Mouse (Mus musculus): Measurements from ENCODE around the gene Sirt3. TPM values are rescaled to one million over a fixed set of nuclear protein-coding genes. Genes with fewer than 3 reads are reported as not detected.

The Sirt3 gene
- 77.7 TPM for polyA plus RNA-seq (2014; fragmentation: Illumina TruSeq; extraction: RNeasy Lipid Tissue Mini Kit (QIAGEN cat#74804); ENCODE audit: low read depth, low replicate concordance)

DNA sequence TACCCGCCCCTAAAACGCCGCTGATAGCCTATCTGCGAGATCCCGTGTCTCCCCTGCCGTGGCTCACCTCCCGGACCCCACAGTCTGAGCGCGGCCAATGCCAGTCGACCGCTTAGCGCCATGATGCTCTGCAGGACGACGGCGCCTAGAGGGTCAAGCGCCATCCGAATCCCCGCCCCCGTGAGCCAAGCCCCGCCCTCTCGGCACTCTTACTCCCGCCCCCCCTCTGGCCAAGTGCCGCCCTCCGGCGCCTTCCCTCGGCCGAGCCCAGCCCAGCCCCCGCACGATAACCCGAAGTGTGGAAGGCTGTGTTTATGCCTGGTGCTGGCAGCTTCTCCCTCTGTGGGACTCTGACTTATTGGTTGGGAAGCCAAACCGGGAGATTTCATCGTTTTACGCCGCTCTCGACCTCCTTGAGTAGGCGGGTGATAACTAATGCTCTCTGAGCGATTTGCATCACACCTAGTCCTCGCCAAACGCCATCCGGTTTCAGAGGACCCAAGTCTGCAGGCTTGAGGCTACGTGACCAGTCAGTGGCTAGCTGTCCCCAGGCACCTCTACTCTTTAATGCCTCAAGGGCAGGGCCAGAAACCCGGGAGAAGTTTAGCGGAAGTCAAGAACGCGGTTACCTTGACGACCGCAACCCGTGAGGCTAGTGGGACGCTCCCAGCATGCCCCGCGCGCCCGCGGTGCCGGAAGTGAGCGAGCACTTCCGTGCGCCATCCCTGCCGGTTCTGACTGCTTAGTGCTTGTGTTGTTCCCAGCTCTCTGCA, at the start of gene Sirt3, which contains the start of gene Psmd13:
Gene Sirt3 (minus strand): TSS at position 614 of the 773 bp plus-strand sequence.
Gene Psmd13 (plus strand): TSS at position 273 of the 773 bp plus-strand sequence.

GRCm38 (mm10) chr7:140920418-140921029, 38.4 kb upstream of the Sirt3 start, which contains the start of gene Nlrp6:
Gene Nlrp6 (plus strand): TSS chr7:140920902.

DNA sequence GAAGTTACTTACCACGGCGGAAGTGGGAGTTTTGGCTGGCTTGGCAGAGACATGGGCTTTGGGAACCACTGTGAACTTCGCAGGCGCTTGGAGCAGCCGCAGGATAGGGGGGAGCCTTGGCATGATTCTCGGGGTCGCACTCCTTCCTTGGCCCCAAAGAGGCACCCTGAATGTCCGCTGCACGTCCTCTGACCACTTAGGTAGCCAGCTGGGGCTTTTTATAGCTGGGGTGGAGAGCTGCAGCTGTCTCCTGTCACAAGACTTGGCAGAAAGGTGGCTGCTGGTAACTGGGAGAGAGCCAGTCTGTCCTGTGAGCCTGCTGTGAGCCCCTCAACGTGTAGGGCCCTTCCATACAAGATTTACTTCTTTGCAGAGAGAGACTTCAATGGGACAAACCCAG, 18.1 kb upstream of the Sirt3 start, which contains the start of gene Cox8b:
Gene Cox8b (minus strand): TSS at position 227 of the 400 bp plus-strand sequence.

GRCm38 (mm10) chr7:140857550-140858505, 24.3 kb downstream of the Sirt3 start, which contains the start of gene Bet1l:
Gene Bet1l (minus strand): TSS chr7:140857577.

GRCm38 (mm10) chr7:140856785-140857549, 25.1 kb downstream of the Sirt3 start, which contains the start of gene Ric8a:
Gene Ric8a (plus strand): TSS chr7:140856957.

DNA sequence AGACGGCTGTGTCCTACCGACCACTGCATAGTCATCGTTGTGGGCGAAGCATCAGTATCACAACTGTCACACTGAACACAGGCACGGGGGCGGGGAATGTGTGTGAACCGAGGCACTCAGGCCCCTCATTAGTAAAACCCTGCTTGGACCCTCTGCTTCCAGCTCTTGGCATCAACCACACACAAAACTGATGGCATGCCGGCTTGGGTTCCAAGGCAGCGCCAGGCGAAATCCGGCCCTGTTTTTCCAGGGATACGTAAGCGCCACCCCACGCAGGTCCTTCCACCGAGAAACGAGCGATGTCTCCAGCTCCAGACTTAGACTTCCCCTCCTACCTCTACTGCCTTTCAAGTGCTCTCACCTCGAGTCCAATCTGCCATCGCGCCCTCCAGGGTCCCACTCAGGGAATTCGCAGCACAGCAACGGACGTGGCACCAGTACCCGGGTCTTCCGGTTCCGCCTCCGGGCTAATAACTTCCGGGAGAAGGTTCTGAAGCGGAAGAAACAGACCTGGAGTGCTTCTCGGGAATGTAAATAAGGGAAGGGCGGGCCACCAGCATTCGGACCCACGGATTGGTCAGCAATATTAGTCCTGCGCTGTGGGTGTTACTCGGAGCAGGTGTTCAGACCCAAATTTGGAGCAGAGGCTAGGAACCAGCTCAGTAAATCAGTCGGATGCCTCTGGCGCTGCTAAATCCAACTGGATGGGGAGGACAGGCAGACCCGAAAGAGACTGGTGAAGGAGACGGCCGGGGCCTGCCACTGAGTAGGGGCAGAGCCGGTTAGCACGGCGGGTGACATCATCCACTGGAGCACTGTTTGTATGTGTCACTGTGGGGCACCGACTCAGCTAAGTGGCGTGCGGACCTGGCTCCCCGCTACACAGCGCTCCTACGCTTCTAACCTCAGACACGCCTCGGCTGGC, 26.0 kb downstream of the Sirt3 start, which contains the start of gene Gm45785:
Gene Gm45785 (minus strand): TSS at position 472 of the 925 bp plus-strand sequence.

GRCm38 (mm10) chr7:140847755-140848580, 34.1 kb downstream of the Sirt3 start, which contains the start of gene Odf3:
Gene Odf3 (plus strand): TSS chr7:140847805.

DNA sequence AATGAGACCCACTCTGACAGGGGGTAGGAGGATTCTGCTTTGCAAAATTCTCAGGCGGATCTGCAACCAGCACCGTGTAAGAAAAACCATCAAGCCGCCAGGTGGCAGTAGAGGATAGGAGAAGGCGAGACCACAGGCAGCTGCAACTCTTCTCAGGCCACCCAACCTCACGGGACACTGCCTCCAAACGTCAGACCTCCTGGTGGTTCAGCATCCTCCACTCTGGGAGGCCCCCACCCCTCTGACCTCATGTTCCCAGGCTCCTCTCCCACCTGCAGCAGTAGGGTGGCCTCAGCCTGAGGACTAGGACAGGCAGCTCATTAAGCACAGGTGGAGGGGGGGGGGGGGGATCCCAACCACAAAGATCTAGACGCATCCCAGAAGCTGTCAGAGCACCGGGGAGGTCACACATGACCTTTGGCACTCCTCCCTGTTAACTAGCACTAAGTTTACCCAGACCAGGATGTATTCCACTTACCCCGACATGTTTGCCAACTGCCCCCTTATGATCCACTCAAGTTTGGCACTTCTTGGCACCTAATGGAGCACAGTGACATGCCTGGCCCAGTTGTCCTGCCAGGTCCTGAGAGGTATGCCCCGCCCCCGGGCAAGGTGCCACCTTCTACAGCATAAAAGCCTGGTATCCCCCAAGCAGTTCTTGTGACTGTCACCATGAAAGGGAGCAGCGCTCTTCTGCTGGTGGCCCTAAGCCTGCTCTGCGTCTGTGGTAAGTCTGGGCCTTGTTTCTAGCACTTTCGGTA, 37.0 kb downstream of the Sirt3 start, which contains the start of gene Scgb1c1:
Gene Scgb1c1 (plus strand): TSS at position 643 of the 761 bp plus-strand sequence.

DNA sequence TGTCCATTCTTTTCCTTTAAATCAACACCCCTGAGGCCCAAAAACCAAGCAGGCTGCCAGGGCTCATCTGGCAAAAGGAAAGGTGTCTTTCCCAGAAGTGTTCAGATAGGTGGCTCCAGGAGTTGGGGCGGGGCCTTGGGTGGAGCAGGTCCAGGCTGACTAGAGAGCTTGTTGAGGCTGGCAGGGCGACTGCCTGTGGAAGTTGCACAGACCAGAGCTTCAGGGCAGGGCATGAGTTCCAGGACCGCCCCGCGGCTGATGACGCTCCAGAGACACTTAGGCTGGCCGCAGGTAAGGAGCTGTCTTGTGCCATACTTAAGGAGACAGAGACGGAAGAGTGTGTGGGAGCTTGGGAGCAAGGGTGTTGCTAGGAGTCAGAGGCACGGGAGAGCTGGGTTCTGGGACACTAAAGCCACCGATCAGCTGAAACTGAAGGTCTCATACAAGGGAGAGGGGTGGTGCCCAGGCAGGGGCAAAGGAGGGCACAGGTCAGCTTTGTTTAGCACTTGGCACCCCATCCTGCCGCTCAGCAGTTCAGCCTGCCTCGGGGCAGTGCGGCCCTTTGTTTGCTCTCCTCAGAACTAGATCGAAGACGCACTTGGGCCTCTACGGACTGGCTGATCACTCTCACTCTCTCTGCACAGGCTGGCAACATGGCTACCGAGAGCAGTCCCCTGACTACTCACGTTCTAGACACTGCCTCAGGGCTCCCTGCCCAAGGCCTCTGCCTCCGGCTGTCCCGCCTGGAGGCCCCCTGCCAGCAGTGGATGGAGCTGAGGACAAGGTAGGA, 46.9 kb downstream of the Sirt3 start, which contains the start of gene Urah:
Gene Urah (plus strand): TSS at position 51 of the 790 bp plus-strand sequence.

DNA sequence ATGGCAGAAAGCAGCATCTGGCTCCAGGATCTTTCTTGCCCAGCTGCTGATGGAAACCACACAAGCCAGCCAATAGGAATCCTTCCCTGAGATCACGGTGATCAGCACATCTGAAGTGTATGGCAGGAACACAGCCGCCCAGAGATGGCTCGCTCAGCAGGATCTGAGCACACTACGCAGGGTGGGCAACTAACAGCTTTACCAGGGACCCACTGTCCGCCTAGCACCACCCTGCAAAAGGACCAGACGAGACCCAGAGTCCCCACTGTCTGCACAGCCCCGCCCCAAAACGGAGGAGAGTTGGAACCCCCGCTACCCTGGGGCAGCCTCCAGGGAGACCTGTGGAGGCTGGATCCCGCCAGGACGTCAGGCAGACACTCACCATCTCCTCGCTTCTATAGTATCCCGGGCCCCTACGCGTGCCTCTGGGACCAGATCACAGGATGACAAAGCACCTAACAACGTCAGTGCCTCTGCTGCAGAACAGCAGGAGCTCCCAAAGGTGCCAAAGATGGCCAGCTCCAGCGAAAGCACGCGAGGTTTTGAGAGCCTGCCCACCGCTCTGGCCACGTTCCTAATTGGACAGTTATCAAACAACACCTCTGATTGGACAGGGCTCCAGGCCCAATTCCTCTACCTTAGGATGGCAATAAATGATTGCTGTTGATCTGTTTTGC, 60.3 kb downstream of the Sirt3 start, which contains the start of gene Zfp941:
Gene Zfp941 (minus strand): TSS at position 526 of the 677 bp plus-strand sequence.

Other genes with a start within 250 kb of the Sirt3 start
- not detected for gene Olfr53, start 235.9 kb downstream of the Sirt3 start, polyA plus RNA-seq (2014; fragmentation: Illumina TruSeq; extraction: RNeasy Lipid Tissue Mini Kit (QIAGEN cat#74804); ENCODE audit: low read depth, low replicate concordance)
- gene Olfr539, start 222.4 kb downstream of the Sirt3 start, polyA plus RNA-seq (2014; fragmentation: Illumina TruSeq; extraction: RNeasy Lipid Tissue Mini Kit (QIAGEN cat#74804); ENCODE audit: low read depth, low replicate concordance) = not detected
- not detected for gene Olfr45, start 200.4 kb downstream of the Sirt3 start, polyA plus RNA-seq (2014; fragmentation: Illumina TruSeq; extraction: RNeasy Lipid Tissue Mini Kit (QIAGEN cat#74804); ENCODE audit: low read depth, low replicate concordance)
- not detected for gene Olfr541, start 185.0 kb downstream of the Sirt3 start, polyA plus RNA-seq (2014; fragmentation: Illumina TruSeq; extraction: RNeasy Lipid Tissue Mini Kit (QIAGEN cat#74804); ENCODE audit: low read depth, low replicate concordance)
- gene Cyp2e1, start 118.6 kb downstream of the Sirt3 start, polyA plus RNA-seq (2014; fragmentation: Illumina TruSeq; extraction: RNeasy Lipid Tissue Mini Kit (QIAGEN cat#74804); ENCODE audit: low read depth, low replicate concordance) = 21.8 TPM
- not detected for gene Syce1, start 94.5 kb downstream of the Sirt3 start, polyA plus RNA-seq (2014; fragmentation: Illumina TruSeq; extraction: RNeasy Lipid Tissue Mini Kit (QIAGEN cat#74804); ENCODE audit: low read depth, low replicate concordance)
- gene Zfp941, start 60.1 kb downstream of the Sirt3 start, polyA plus RNA-seq (2014; fragmentation: Illumina TruSeq; extraction: RNeasy Lipid Tissue Mini Kit (QIAGEN cat#74804); ENCODE audit: low read depth, low replicate concordance) = 0.18 TPM
- 1.8 TPM for gene Urah, start 47.3 kb downstream of the Sirt3 start, polyA plus RNA-seq (2014; fragmentation: Illumina TruSeq; extraction: RNeasy Lipid Tissue Mini Kit (QIAGEN cat#74804); ENCODE audit: low read depth, low replicate concordance)
- 35.3 TPM for gene Scgb1c1, start 36.8 kb downstream of the Sirt3 start, polyA plus RNA-seq (2014; fragmentation: Illumina TruSeq; extraction: RNeasy Lipid Tissue Mini Kit (QIAGEN cat#74804); ENCODE audit: low read depth, low replicate concordance)
- not detected for gene Odf3, start 34.5 kb downstream of the Sirt3 start, polyA plus RNA-seq (2014; fragmentation: Illumina TruSeq; extraction: RNeasy Lipid Tissue Mini Kit (QIAGEN cat#74804); ENCODE audit: low read depth, low replicate concordance)
- not detected for gene Gm45785, start 26.0 kb downstream of the Sirt3 start, polyA plus RNA-seq (2014; fragmentation: Illumina TruSeq; extraction: RNeasy Lipid Tissue Mini Kit (QIAGEN cat#74804); ENCODE audit: low read depth, low replicate concordance)
- 22.6 TPM for gene Ric8a, start 25.4 kb downstream of the Sirt3 start, polyA plus RNA-seq (2014; fragmentation: Illumina TruSeq; extraction: RNeasy Lipid Tissue Mini Kit (QIAGEN cat#74804); ENCODE audit: low read depth, low replicate concordance)
- 12.4 TPM for gene Bet1l, start 24.7 kb downstream of the Sirt3 start, polyA plus RNA-seq (2014; fragmentation: Illumina TruSeq; extraction: RNeasy Lipid Tissue Mini Kit (QIAGEN cat#74804); ENCODE audit: low read depth, low replicate concordance)
- 93.8 TPM for gene Psmd13, start 341 bp downstream of the Sirt3 start, polyA plus RNA-seq (2014; fragmentation: Illumina TruSeq; extraction: RNeasy Lipid Tissue Mini Kit (QIAGEN cat#74804); ENCODE audit: low read depth, low replicate concordance)
- 3,602 TPM for gene Cox8b, start 18.1 kb upstream of the Sirt3 start, polyA plus RNA-seq (2014; fragmentation: Illumina TruSeq; extraction: RNeasy Lipid Tissue Mini Kit (QIAGEN cat#74804); ENCODE audit: low read depth, low replicate concordance)
- not detected for gene Nlrp6, start 38.6 kb upstream of the Sirt3 start, polyA plus RNA-seq (2014; fragmentation: Illumina TruSeq; extraction: RNeasy Lipid Tissue Mini Kit (QIAGEN cat#74804); ENCODE audit: low read depth, low replicate concordance)
- 6.1 TPM for gene Pgghg, start 59.1 kb upstream of the Sirt3 start, polyA plus RNA-seq (2014; fragmentation: Illumina TruSeq; extraction: RNeasy Lipid Tissue Mini Kit (QIAGEN cat#74804); ENCODE audit: low read depth, low replicate concordance)
- gene Ifitm5, start 68.0 kb upstream of the Sirt3 start, polyA plus RNA-seq (2014; fragmentation: Illumina TruSeq; extraction: RNeasy Lipid Tissue Mini Kit (QIAGEN cat#74804); ENCODE audit: low read depth, low replicate concordance) = 0.92 TPM
- gene Gm45717, start 73.6 kb upstream of the Sirt3 start, polyA plus RNA-seq (2014; fragmentation: Illumina TruSeq; extraction: RNeasy Lipid Tissue Mini Kit (QIAGEN cat#74804); ENCODE audit: low read depth, low replicate concordance) = not detected
- 168 TPM for gene Ifitm2, start 73.7 kb upstream of the Sirt3 start, polyA plus RNA-seq (2014; fragmentation: Illumina TruSeq; extraction: RNeasy Lipid Tissue Mini Kit (QIAGEN cat#74804); ENCODE audit: low read depth, low replicate concordance)
- 10.8 TPM for gene Ifitm1, start 84.9 kb upstream of the Sirt3 start, polyA plus RNA-seq (2014; fragmentation: Illumina TruSeq; extraction: RNeasy Lipid Tissue Mini Kit (QIAGEN cat#74804); ENCODE audit: low read depth, low replicate concordance)
- 220 TPM for gene Ifitm3, start 128.5 kb upstream of the Sirt3 start, polyA plus RNA-seq (2014; fragmentation: Illumina TruSeq; extraction: RNeasy Lipid Tissue Mini Kit (QIAGEN cat#74804); ENCODE audit: low read depth, low replicate concordance)
- 0.84 TPM for gene Ifitm6, start 135.6 kb upstream of the Sirt3 start, polyA plus RNA-seq (2014; fragmentation: Illumina TruSeq; extraction: RNeasy Lipid Tissue Mini Kit (QIAGEN cat#74804); ENCODE audit: low read depth, low replicate concordance)
- gene Gm17387, start 146.8 kb upstream of the Sirt3 start, polyA plus RNA-seq (2014; fragmentation: Illumina TruSeq; extraction: RNeasy Lipid Tissue Mini Kit (QIAGEN cat#74804); ENCODE audit: low read depth, low replicate concordance) = not detected
- gene B4galnt4, start 178.8 kb upstream of the Sirt3 start, polyA plus RNA-seq (2014; fragmentation: Illumina TruSeq; extraction: RNeasy Lipid Tissue Mini Kit (QIAGEN cat#74804); ENCODE audit: low read depth, low replicate concordance) = not detected
- gene Pkp3, start 195.9 kb upstream of the Sirt3 start, polyA plus RNA-seq (2014; fragmentation: Illumina TruSeq; extraction: RNeasy Lipid Tissue Mini Kit (QIAGEN cat#74804); ENCODE audit: low read depth, low replicate concordance) = not detected
- gene Sigirr, start 218.3 kb upstream of the Sirt3 start, polyA plus RNA-seq (2014; fragmentation: Illumina TruSeq; extraction: RNeasy Lipid Tissue Mini Kit (QIAGEN cat#74804); ENCODE audit: low read depth, low replicate concordance) = 8.4 TPM
- not detected for gene Ano9, start 235.5 kb upstream of the Sirt3 start, polyA plus RNA-seq (2014; fragmentation: Illumina TruSeq; extraction: RNeasy Lipid Tissue Mini Kit (QIAGEN cat#74804); ENCODE audit: low read depth, low replicate concordance)
- gene Ptdss2, start 240.1 kb upstream of the Sirt3 start, polyA plus RNA-seq (2014; fragmentation: Illumina TruSeq; extraction: RNeasy Lipid Tissue Mini Kit (QIAGEN cat#74804); ENCODE audit: low read depth, low replicate concordance) = 29.2 TPM

All from heart, adult 10 weeks (tissue).